Mouse (Mus musculus): ENCODE measurements around the gene Cela2a.

GRCm38 (mm10) chr4:141805886-141806285, 20.1 kb downstream of the Cela2a start:
- TF ChIP-seq CTCF (IDR thresholded peaks at IDR 0.05; ENCODE audit: insufficient read depth, low read depth, low read length) (no peak), POLR2A (IDR thresholded peaks at IDR 0.05; ENCODE audit: insufficient read depth, low read depth, low read length) (no peak)

Measured in olfactory bulb, adult 2 months (tissue).